Mouse (Mus musculus) lung, postnatal 0 days (tissue): ENCODE measurements around the gene Il9r. TPM values are rescaled to one million over a fixed set of nuclear protein-coding genes. Genes with fewer than 3 reads are reported as not detected.

Experiments used
- ATAC-seq: fragments of 200-750 bp; cut with Nextera tagmentation; 2 replicates; pipeline ENCODE4 v1.8.0; 2017; ENCODE audit warnings: moderate library complexity
- DNase-seq: peaks from one replicate; pipeline ENCODE4 v3.0.0-alpha.2; 2016; ENCODE audit warnings: low spot score
- H3K27ac ChIP-seq: fragments of 300-500 bp; sonication (generic); 2 replicates; pipeline ENCODE4 v1.5.1; 2014; ENCODE audit warnings: antibody characterized with exemption, mild to moderate bottlenecking, low read length, mixed read lengths
- H3K27me3 ChIP-seq: fragments of 300-500 bp; sonication (generic); replicated peaks from 2 replicates; pipeline ENCODE4 v1.6.1; 2014; ENCODE audit warnings: low read length, mixed read lengths; ENCODE audit not compliant: insufficient read depth
- H3K36me3 ChIP-seq: fragments of 300-500 bp; sonication (generic); 2 replicates; pipeline ENCODE4 v1.6.1; 2014; ENCODE audit warnings: low read length, mixed read lengths; ENCODE audit not compliant: insufficient read depth
- H3K4me1 ChIP-seq: fragments of 300-500 bp; sonication (generic); 2 replicates; pipeline ENCODE4 v1.6.1; 2014; ENCODE audit warnings: antibody characterized with exemption, low read depth, low read length, mixed read lengths; ENCODE audit not compliant: insufficient read depth
- H3K4me2 ChIP-seq: fragments of 300-500 bp; sonication (generic); replicated peaks from 2 replicates; pipeline ENCODE4 v1.6.1; 2014; ENCODE audit warnings: low read depth, mild to moderate bottlenecking, low read length, moderate library complexity, mixed read lengths
- H3K4me3 ChIP-seq: fragments of 300-500 bp; sonication (generic); 2 replicates; pipeline ENCODE4 v1.5.1; 2014; ENCODE audit warnings: low read depth, low read length
- H3K9ac ChIP-seq: fragments of 300-500 bp; sonication (generic); replicated peaks from 2 replicates; pipeline ENCODE4 v1.6.1; 2014; ENCODE audit warnings: low read depth, mild to moderate bottlenecking
- H3K9me3 ChIP-seq: fragments of 300-500 bp; sonication (generic); 2 replicates; pipeline ENCODE4 v1.6.1; 2016; ENCODE audit warnings: low read length, mixed read lengths
- CTCF ChIP-seq: IDR thresholded peaks from 2 replicates; pipeline ENCODE4 v1.5.1; 2016; ENCODE audit warnings: antibody characterized with exemption, mild to moderate bottlenecking
- EP300 ChIP-seq: IDR thresholded peaks from 2 replicates; pipeline ENCODE4 v1.6.1; 2016; ENCODE audit warnings: antibody characterized with exemption, mild to moderate bottlenecking, control low read depth
- WGBS: fragments of 180-500 bp; shearing (Covaris S2); extraction: QIAGEN DNeasy Blood & Tissue Kit; methylation state at CpG from one replicate; pipeline ENCODE4 v1.1.7; 2014; 5-methylcytosine and 5-hydroxymethylcytosine counted together
- polyA plus RNA-seq: library from polyadenylated mRNA; unstranded; fragments of >200 nt; fragmentation: Nextera tagmentation; extraction: Ambion mirVana; gene quantifications from 2 replicates; pipeline ENCODE4 v1.2.1, GENCODE M21; 2015

Il9r gene
- polyA plus RNA-seq, 1 experiment from 2014 or later: 0.05 TPM

DNA sequence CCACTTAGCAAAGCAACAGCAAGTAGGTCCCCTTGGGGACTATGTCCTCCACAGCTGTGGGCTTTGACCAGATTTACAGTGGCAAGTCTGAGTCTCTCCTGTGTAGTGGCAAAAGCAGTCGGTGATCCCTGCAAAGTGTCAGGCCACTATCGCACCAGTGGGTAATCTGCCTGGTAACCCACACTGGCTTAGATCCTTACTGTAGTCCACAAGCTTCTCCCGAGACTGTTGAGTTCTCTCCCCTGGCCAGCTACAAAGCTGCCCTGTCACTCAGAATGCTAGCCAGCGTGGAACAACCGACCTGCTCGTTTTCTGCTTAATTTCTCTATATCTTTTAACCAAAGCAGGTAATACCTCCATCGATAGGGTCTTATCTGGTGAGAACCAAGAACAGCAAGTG lies 39.7 kb downstream of the Il9r start:
- Histone ChIP-seq H3K4me2 (no peak overlapping the region), H3K36me3 (no peaks in the 10 kb centered on the region), H3K9me3 (no peaks in the 10 kb centered on the region), H3K27me3 (no peaks in the 10 kb centered on the region), H3K27ac (no peak overlapping the region), H3K4me1 (no peaks in the 10 kb centered on the region), H3K4me3 (no peak overlapping the region), H3K9ac (no peak overlapping the region)
- DNase-seq (no peak), ATAC-seq (no peak)
- WGBS: 73% methylated on average over 7 of the region's 7 CpGs
- TF ChIP-seq CTCF: no peak
- TF ChIP-seq EP300: no peak

DNA sequence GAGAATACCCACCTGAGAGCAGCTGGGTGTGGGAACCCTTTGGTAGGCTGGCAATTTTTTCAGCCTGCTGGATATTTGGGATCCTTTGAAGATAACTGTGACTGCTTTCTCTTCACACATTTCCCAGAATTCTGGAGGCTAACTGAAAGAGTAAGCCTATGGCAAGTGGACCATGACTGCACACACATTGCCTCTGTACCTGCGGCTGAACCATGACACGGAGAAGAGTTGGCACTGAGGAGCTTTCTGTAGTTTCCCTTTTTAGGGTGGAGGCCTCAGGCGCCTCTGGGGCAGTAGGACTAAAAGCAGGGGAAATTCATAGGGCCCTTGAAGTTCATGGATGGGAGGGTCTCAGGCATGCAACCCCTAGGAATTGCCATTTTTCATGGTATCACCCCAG lies 40.9 kb downstream of the Il9r start:
- WGBS: 85% methylated on average over 3 of the region's 3 CpGs
- no peak for DNase-seq

DNA sequence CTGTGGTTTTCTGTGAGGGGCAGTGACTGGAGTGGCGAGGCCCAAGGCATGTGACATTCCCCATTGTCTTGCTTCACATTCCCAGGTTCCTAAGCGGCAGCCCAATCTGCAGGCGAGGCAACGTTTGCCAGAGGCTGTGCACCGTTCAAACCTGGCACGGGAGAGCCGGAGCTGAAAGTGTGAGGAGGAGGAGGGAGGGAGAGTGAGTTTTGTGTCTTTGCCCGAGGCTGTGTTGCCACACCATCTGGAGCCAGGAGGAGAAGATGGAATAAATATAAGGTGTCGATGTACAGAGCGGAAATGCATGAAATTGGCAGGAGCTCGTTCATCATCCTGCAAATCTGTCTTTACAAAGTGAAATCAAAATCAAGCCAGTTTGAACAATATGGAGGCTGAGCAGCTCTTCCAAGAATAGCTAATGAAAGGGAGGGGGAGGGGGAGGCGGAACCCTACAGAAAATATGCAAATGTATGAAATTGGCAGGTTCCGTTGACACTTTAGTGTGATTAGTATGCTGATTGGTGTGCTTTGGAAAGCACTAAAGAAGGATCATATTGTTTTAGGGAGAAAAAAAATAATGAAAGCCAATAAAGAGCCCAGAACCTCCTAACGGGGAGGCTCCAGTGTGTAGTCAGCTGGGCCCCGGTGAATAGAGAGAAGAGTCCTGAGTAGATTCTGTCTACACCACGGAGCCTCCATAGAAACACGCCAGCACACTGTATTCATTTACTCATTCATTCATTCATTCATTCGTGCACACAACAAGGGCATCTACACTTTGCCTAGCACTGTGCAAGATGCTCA lies 42.1 kb downstream of the Il9r start:
- Histone ChIP-seq H3K4me2 (no peak overlapping the region), H3K27ac (no peak overlapping the region), H3K27me3 (no peaks in the 10 kb centered on the region), H3K4me1 (no peaks in the 10 kb centered on the region), H3K36me3 (no peaks in the 10 kb centered on the region), H3K4me3 (no peak overlapping the region), H3K9ac (no peak overlapping the region), H3K9me3 (no peaks in the 10 kb centered on the region)
- DNase-seq: no peak
- no peak for ATAC-seq
- no peak for TF ChIP-seq EP300
- no peak for TF ChIP-seq CTCF
- 60% methylated on average over 18 of the region's 18 CpGs for WGBS

More for the DNA sequence above, 40.9 kb downstream of the Il9r start:
- Histone ChIP-seq H3K27ac (no peak overlapping the region), H3K27me3 (no peaks in the 10 kb centered on the region), H3K9me3 (no peaks in the 10 kb centered on the region), H3K36me3 (no peaks in the 10 kb centered on the region), H3K4me3 (no peak overlapping the region), H3K4me2 (no peak overlapping the region), H3K4me1 (no peaks in the 10 kb centered on the region), H3K9ac (no peak overlapping the region)
- TF ChIP-seq EP300: no peak
- no peak for TF ChIP-seq CTCF
- ATAC-seq: no peak

DNA sequence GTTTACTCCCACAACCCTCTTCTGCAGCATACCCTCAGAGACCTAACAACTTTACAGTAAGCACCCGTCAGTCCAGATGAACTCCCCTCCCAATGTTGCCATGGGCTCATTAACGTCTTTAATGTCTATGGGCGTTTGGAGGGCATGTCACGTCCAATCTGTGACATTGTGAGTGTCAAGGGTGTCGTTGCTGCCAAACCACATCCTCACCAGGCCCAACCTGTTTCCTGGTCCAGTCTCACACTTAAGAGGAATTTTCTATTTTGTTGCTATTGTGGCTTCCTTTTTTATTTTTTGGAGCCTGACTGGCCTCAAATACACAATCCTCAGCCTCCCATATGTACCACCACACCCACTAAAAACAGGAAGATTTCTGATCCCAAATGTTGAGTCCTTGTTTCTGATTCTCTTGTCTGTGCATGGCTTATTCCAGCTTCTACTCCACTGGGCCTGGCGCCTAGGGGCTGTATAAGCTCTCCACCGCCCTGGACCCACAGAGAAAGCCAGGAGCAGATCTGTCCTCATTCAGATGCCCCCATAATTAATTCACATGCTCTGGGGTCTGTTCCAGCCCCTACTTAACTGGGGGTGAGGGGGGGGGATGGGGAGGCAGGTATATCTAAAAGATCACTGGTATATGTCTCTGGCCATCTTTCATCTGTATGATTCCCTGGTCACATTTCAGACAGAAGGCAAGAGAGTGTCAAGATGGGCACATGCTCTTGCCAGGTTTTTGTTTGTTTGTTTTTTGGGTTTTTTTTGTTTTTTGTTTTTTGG lies 43.0 kb downstream of the Il9r start:
- DNase-seq (no peak), ATAC-seq (no peak)
- Histone ChIP-seq H3K27me3 (no peaks in the 10 kb centered on the region), H3K27ac (no peak overlapping the region), H3K9ac (no peak overlapping the region), H3K4me2 (no peak overlapping the region), H3K9me3 (no peaks in the 10 kb centered on the region), H3K4me3 (no peak overlapping the region), H3K36me3 (no peaks in the 10 kb centered on the region), H3K4me1 (no peaks in the 10 kb centered on the region)
- 71% methylated on average over 7 of the region's 7 CpGs for WGBS
- no peak for TF ChIP-seq CTCF
- TF ChIP-seq EP300: no peak

- no peaks in the 10 kb centered on the region for H3K4me1 ChIP-seq
- no peaks in the 10 kb centered on the region for H3K9me3 ChIP-seq
- no peak for DNase-seq
- WGBS: 90% methylated on average over 7 of the region's 7 CpGs
- H3K27me3 ChIP-seq: no peaks in the 10 kb centered on the region
- H3K36me3 ChIP-seq: no peaks in the 10 kb centered on the region
- no peak overlapping the region for H3K27ac ChIP-seq
- no peak overlapping the region for H3K4me2 ChIP-seq
- ATAC-seq: no peak
- TF ChIP-seq CTCF (no peak), EP300 (no peak)
- H3K9ac ChIP-seq: no peak overlapping the region
- no peak overlapping the region for H3K4me3 ChIP-seq
These were observed 46.9 kb downstream of the Il9r start for GRCm38 (mm10) chr11:32153216-32153615.

- no peaks in the 10 kb centered on the region for H3K36me3 ChIP-seq
- H3K9me3 ChIP-seq: no peaks in the 10 kb centered on the region
- H3K4me2 ChIP-seq: no peak overlapping the region
- no peak overlapping the region for H3K4me3 ChIP-seq
- H3K27me3 ChIP-seq: no peaks in the 10 kb centered on the region
- ATAC-seq (no peak), DNase-seq (no peak)
- H3K27ac ChIP-seq: no peak overlapping the region
- no peak for TF ChIP-seq EP300
- TF ChIP-seq CTCF: peak; percentile 39
- H3K9ac ChIP-seq: no peak overlapping the region
- no peaks in the 10 kb centered on the region for H3K4me1 ChIP-seq
These were observed 47.3 kb downstream of the Il9r start for GRCm38 (mm10) chr11:32152814-32153213.
